Mouse (Mus musculus): ENCODE data around the gene Nipsnap2. TPM values are rescaled to one million over a fixed set of nuclear protein-coding genes. Genes with fewer than 3 reads are reported as not detected.
"Not testable (repeated sequence)": the region's sequence is repeated elsewhere in the genome, so short reads cannot be mapped to it uniquely, and the experiment has no call there.

Gene Nipsnap2
- polyA plus RNA-seq, 1 experiment from 2014 or later = 82.2 TPM

DNA sequence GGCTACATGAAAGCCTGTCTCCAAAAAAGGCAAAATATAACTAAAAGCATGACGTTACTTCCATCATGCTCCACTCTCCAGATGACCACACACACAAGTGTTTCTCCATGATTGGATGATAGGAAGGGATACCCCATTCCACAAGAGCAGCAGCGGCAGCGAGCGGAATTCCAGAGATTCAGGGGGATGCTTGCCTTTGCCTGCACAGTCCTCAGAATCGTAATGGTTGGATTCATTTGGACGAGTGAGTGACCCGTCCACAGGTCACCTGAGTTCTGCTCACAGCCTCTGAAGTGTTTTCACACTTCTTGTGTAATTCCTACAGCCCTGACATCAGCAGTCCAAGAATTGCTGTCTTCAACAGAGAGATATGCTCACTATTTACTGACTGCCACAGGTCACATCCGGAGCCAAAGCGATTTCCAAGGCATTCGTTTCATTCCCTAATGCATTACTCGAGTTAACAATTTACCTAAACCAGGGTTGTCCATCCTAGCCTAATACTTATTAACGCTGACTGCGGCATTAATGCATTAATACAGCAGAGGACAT is 35.1 kb downstream of the Nipsnap2 start:
- Histone ChIP-seq H3K27me3 (ENCODE audit: insufficient read depth, low read length) (no peaks in the 10 kb centered on the region), H3K36me3 (ENCODE audit: insufficient read depth) (peaks cover 24% of the 10 kb centered on the region), H3K4me3 (ENCODE audit: low read depth, low read length) (no peak overlapping the region), H3K4me2 (no peak overlapping the region), H3K9ac (no peak overlapping the region), H3K27ac (ENCODE audit: low read depth) (no peak overlapping the region), H3K9me3 (ENCODE audit: low read depth, low read length) (no peaks in the 10 kb centered on the region), H3K4me1 (ENCODE audit: insufficient read depth) (no peaks in the 10 kb centered on the region)
- ATAC-seq (ENCODE audit: insufficient read depth) = no peak
- 78% methylated on average over 13 of the region's 13 CpGs for WGBS
- no peak for TF ChIP-seq CTCF (IDR thresholded peaks at IDR 0.05; ENCODE audit: low read depth)
- DNase-seq = no peak

DNA sequence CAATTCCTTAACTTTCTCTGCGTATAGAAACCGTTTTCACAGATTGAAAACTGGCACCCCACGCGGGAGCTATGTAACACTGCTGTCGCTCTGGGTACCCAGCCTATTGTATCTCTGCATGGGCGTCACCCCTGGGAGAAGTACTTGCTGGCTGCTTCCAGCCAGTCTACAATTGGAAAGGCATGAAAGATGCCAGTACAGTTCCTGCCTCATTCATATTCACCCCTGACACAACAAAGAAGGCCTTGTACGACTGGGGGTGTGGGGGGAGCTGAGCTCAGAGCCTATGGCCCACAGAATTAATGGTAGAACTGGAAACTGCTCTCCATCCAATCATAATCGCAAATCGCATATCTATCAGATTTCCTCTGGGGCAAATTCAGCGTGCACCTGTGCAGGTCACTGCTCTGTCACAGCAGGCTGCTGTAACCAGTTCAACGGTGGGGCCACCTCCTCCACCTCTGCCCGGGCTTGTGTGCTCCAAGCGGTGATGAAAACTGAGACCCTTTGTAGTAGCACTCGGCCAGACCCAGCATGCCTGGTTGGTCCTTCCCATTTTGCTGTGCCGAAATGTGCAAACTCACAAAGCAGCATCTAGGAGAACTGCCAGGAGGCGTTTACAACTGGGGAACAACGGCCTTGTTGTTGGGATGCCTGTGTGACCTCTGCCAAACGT is 37.1 kb downstream of the Nipsnap2 start:
- Histone ChIP-seq H3K36me3 (ENCODE audit: insufficient read depth) (peaks cover 15% of the 10 kb centered on the region), H3K9ac (no peak overlapping the region), H3K9me3 (ENCODE audit: low read depth, low read length) (no peaks in the 10 kb centered on the region), H3K27me3 (ENCODE audit: insufficient read depth, low read length) (no peaks in the 10 kb centered on the region), H3K4me2 (no peak overlapping the region), H3K27ac (ENCODE audit: low read depth) (no peak overlapping the region), H3K4me1 (ENCODE audit: insufficient read depth) (no peaks in the 10 kb centered on the region), H3K4me3 (ENCODE audit: low read depth, low read length) (no peak overlapping the region)
- DNase-seq (no peak), ATAC-seq (ENCODE audit: insufficient read depth) (no peak)
- WGBS = 70% methylated on average over 18 of the region's 18 CpGs
- no peak for TF ChIP-seq CTCF (IDR thresholded peaks at IDR 0.05; ENCODE audit: low read depth)

DNA sequence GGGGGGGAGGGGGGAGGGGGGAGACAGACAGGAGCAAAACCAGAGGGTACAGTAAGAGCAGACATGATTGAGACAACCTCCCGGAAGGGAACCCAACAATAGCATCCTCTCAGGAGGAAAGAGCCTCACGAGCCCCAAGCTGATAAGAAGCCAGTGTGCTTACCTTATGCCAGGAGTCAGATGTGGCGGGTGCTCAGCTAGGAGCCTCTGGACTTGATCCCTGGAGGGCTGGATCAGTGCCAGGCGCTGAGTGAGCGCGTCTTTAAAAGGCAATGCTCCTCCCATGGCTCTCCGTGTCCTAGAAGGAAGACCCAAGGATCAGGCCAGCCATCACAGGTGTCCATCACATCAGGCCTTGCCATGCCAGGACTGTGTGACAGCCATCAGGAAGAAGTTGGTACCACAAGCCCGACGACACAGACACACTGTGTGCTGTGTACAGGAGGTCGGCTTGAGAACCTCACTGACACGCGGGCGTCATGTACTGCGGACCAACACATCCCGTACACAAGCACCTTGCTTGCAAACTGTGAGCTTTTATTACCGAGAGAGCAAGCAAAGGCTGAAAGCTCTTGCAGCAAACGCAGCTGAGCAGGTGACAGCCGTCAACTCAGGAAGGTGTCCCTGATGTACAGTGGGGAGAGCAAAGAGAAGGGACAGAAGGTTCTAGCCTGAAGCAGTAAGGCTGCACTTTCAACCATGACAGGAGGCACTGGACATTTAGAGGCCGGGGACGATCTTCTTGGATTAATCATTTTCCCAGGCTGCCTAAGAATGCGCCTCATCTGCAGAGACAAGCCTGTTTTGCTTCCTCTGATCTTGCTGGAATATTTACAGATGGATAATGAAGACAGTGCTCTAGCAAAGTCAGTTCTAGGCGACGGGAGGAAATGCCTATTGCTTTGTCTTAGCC is 45.8 kb downstream of the Nipsnap2 start:
- TF ChIP-seq CTCF (IDR thresholded peaks at IDR 0.05; ENCODE audit: low read depth) = no peak
- Histone ChIP-seq H3K4me2 (no peak overlapping the region), H3K27ac (ENCODE audit: low read depth) (no peak overlapping the region), H3K36me3 (ENCODE audit: insufficient read depth) (0 out of 2 replicates have a peak, but pooled peaks cover 3% of the 10 kb centered on the region), H3K4me3 (ENCODE audit: low read depth, low read length) (no peak overlapping the region), H3K4me1 (ENCODE audit: insufficient read depth) (no peaks in the 10 kb centered on the region), H3K9ac (no peak overlapping the region), H3K9me3 (ENCODE audit: low read depth, low read length) (no peaks in the 10 kb centered on the region), H3K27me3 (ENCODE audit: insufficient read depth, low read length) (no peaks in the 10 kb centered on the region)
- 70% methylated on average over 23 of the region's 23 CpGs for WGBS
- DNase-seq (no peak), ATAC-seq (ENCODE audit: insufficient read depth) (no peak)

DNA sequence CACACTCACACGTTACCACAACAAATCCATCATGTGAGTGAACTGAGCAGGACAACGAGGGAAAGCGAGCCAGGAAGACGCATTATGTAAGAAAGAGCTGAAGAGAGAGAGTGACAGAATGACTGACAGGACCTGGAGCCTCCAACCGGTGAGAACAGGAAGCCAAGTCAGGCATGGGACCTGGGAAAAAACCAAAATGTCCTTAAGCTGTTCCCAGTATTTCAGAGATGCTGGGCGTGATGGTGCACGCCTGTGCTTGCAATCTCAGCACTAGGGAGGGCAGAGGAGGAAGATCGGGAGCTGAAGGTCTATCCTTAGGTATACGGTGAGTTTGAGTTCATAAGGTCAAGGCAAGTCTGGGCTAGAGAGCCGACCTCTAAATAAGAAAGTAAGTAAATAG is 47.6 kb downstream of the Nipsnap2 start:
- ATAC-seq (ENCODE audit: insufficient read depth) (no peak), DNase-seq (no peak)
- H3K9ac ChIP-seq = no peak overlapping the region

DNA sequence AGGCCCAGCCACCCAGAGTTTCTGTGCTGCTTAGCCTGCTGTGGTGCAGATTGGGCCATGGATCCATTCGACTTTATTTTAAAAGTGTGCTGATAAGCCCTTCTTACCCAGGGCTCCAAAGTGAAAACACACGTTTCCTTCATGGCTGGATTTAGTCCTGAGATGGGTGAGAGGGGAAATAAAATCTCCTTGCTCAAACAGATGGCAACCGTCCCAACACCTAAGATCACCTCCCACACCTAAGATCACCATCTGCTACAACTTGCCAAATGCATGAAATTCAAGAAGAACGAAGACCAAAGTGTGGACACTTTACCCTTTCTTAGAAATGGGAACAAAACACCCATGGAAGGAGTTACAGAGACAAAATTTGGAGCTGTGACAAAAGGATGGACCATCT is 48.5 kb downstream of the Nipsnap2 start:
- H3K4me1 ChIP-seq (ENCODE audit: insufficient read depth); H3K4me2 ChIP-seq; H3K4me3 ChIP-seq (ENCODE audit: low read depth, low read length); ATAC-seq (ENCODE audit: insufficient read depth); H3K36me3 ChIP-seq (ENCODE audit: insufficient read depth); H3K9me3 ChIP-seq (ENCODE audit: low read depth, low read length); H3K27ac ChIP-seq (ENCODE audit: low read depth); DNase-seq; H3K27me3 ChIP-seq (ENCODE audit: insufficient read depth, low read length); H3K9ac ChIP-seq: not testable (repeated sequence)
- 73% methylated on average over 4 of the region's 4 CpGs for WGBS

More for the DNA sequence above, 47.6 kb downstream of the Nipsnap2 start:
- Histone ChIP-seq H3K4me3 (ENCODE audit: low read depth, low read length) (no peak overlapping the region), H3K27ac (ENCODE audit: low read depth) (no peak overlapping the region), H3K9me3 (ENCODE audit: low read depth, low read length) (no peaks in the 10 kb centered on the region), H3K36me3 (ENCODE audit: insufficient read depth) (0 out of 2 replicates have a peak, but pooled peaks cover 3% of the 10 kb centered on the region), H3K27me3 (ENCODE audit: insufficient read depth, low read length) (no peaks in the 10 kb centered on the region), H3K4me2 (no peak overlapping the region), H3K4me1 (ENCODE audit: insufficient read depth) (no peaks in the 10 kb centered on the region)
- no peak for TF ChIP-seq CTCF (IDR thresholded peaks at IDR 0.05; ENCODE audit: low read depth)
- WGBS = 80% methylated on average over 10 of the region's 10 CpGs

DNA sequence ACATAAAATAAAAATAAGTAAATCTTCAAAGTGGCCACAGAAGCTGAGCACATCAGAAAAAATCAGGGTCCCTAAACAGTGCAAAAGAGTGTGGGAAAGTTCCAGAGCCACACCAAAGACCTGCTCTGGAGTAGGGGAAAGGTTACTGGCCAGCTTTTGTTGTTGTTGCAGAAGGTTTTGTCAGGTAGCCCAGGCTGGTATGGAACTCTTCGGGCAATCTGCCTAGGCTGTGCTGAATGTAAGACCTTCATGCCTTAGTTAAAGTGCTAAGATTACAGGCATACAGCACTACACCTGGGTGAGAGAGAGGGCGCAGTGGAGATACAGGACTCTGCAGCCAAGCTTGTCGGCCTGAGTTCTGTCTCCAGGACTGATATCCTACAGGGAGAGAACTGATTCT is 49.8 kb downstream of the Nipsnap2 start:
- WGBS = 85% methylated on average over 3 of the region's 3 CpGs
- H3K4me2 ChIP-seq = no peak overlapping the region

More for the DNA sequence above, 49.8 kb downstream of the Nipsnap2 start:
- H3K36me3 ChIP-seq (ENCODE audit: insufficient read depth) = no peaks in the 10 kb centered on the region
- no peaks in the 10 kb centered on the region for H3K27me3 ChIP-seq (ENCODE audit: insufficient read depth, low read length)
- no peak for DNase-seq
- ATAC-seq (ENCODE audit: insufficient read depth) = no peak
- no peak overlapping the region for H3K27ac ChIP-seq (ENCODE audit: low read depth)
- H3K9me3 ChIP-seq (ENCODE audit: low read depth, low read length) = no peaks in the 10 kb centered on the region
- H3K4me3 ChIP-seq (ENCODE audit: low read depth, low read length) = no peak overlapping the region
- peaks cover 4% of the 10 kb centered on the region for H3K4me1 ChIP-seq (ENCODE audit: insufficient read depth)
- TF ChIP-seq CTCF (IDR thresholded peaks at IDR 0.05; ENCODE audit: low read depth) = no peak
- H3K9ac ChIP-seq = no peak overlapping the region

Data from lung, embryonic 14.5 days (tissue).